Mouse (Mus musculus) bone marrow macrophage, adult 2 months (primary cell): ENCODE measurements around the gene Ubr4.

Experiments used
- CTCF ChIP-seq: IDR thresholded peaks from 2 replicates; pipeline ENCODE4 v1.5.1; 2012; ENCODE audit warnings: low read depth, mild to moderate bottlenecking, low read length, moderate library complexity
- POLR2A ChIP-seq: IDR thresholded peaks from 2 replicates; pipeline ENCODE4 v1.6.1; 2012; ENCODE audit warnings: mild to moderate bottlenecking, low read depth, low read length, borderline replicate concordance

DNA sequence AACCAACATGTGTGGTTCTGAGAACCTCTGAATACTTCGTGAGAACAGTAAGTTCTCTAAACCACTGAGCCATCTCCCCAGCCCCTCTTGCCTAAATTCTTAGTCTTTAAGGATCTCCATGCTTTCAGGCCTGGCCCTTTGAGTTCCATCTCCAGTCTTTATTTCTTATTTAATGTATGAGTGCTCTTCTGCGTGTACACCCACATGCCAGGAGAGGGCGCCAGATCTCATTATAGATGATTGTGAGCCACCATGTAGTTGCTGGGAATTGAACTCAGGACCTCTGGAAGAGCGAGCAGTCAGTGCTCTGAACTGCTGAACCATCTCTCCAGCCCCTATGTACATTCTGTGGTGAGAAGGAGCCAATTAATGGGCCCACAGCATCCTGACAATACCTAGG, 39.8 kb upstream of the Ubr4 start:
- TF ChIP-seq POLR2A (no peak), CTCF (0 out of 2 replicates have a peak, but pooled peaks have one; percentile 17)
